Mouse (Mus musculus) urinary bladder, postnatal 36 days (tissue): ENCODE measurements around the gene Rbms1.
"Not testable (repeated sequence)": the region's sequence is repeated elsewhere in the genome, so short reads cannot be mapped to it uniquely, and the experiment has no call there.

Source experiments
- DNase-seq, 2 experiments: peaks; one replicate each; pipeline ENCODE4 v3.0.0; 2022; ENCODE audit warnings: low spot score in 2 of 2, mixed read lengths in 1 of 2

The Rbms1 gene

GRCm38 (mm10) chr2:60847984-60848383, 115.0 kb downstream of the Rbms1 start:
- peak in 1 of 2 experiments; percentile 26 for DNase-seq

GRCm38 (mm10) chr2:60845316-60845894, 117.6 kb downstream of the Rbms1 start:
- DNase-seq = no peak

GRCm38 (mm10) chr2:60844259-60844658, 118.7 kb downstream of the Rbms1 start:
- DNase-seq = no peak

- DNase-seq = no peak
These were observed 119.4 kb downstream of the Rbms1 start for GRCm38 (mm10) chr2:60843633-60844032.

- DNase-seq = no peak
These were observed 120.0 kb downstream of the Rbms1 start for GRCm38 (mm10) chr2:60842976-60843375.

- DNase-seq = no peak
These were observed 122.1 kb downstream of the Rbms1 start for GRCm38 (mm10) chr2:60840922-60841321.

- no peak for DNase-seq
These were observed 123.5 kb downstream of the Rbms1 start for GRCm38 (mm10) chr2:60839498-60839897.

GRCm38 (mm10) chr2:60838856-60839255, 124.1 kb downstream of the Rbms1 start:
- no peak for DNase-seq

GRCm38 (mm10) chr2:60837616-60838015, 125.4 kb downstream of the Rbms1 start:
- DNase-seq = no peak

- no peak for DNase-seq
These were observed 126.8 kb downstream of the Rbms1 start for GRCm38 (mm10) chr2:60836237-60836636.

GRCm38 (mm10) chr2:60834293-60834692, 128.7 kb downstream of the Rbms1 start:
- DNase-seq = peak in 1 of 2 experiments; percentile 57

- DNase-seq = no peak
These were observed 130.7 kb downstream of the Rbms1 start for GRCm38 (mm10) chr2:60832254-60832653.

GRCm38 (mm10) chr2:60830464-60830863, 132.5 kb downstream of the Rbms1 start:
- DNase-seq = not testable (repeated sequence)

GRCm38 (mm10) chr2:60828908-60829462, 134.0 kb downstream of the Rbms1 start:
- peak; percentile 58 to 66 for DNase-seq

GRCm38 (mm10) chr2:60827152-60827428, 135.9 kb downstream of the Rbms1 start:
- DNase-seq = peak; percentile 38 to 52

GRCm38 (mm10) chr2:60826406-60827151, 136.4 kb downstream of the Rbms1 start:
- no peak for DNase-seq

GRCm38 (mm10) chr2:60825690-60826089, 137.3 kb downstream of the Rbms1 start:
- DNase-seq = peak in 1 of 2 experiments; percentile 45

- DNase-seq = no peak
These were observed 141.4 kb downstream of the Rbms1 start for GRCm38 (mm10) chr2:60821635-60822034.

- DNase-seq = no peak
These were observed 144.4 kb downstream of the Rbms1 start for GRCm38 (mm10) chr2:60818632-60819031.

GRCm38 (mm10) chr2:60816307-60816706, 146.7 kb downstream of the Rbms1 start:
- DNase-seq = no peak

- no peak for DNase-seq
These were observed 148.2 kb downstream of the Rbms1 start for GRCm38 (mm10) chr2:60814788-60815187.

- no peak for DNase-seq
These were observed 150.0 kb downstream of the Rbms1 start for GRCm38 (mm10) chr2:60812949-60813348.

GRCm38 (mm10) chr2:60810617-60811016, 152.4 kb downstream of the Rbms1 start:
- DNase-seq = peak; percentile 39 to 70
